Mouse (Mus musculus): Measurements from ENCODE around the gene Arhgef11. TPM values are rescaled to one million over a fixed set of nuclear protein-coding genes. Genes with fewer than 3 reads are reported as not detected.

Arhgef11 gene
- 39.5 and 42.8 TPM in 2 replicates for polyA plus RNA-seq (2012; rRNA removed)

DNA sequence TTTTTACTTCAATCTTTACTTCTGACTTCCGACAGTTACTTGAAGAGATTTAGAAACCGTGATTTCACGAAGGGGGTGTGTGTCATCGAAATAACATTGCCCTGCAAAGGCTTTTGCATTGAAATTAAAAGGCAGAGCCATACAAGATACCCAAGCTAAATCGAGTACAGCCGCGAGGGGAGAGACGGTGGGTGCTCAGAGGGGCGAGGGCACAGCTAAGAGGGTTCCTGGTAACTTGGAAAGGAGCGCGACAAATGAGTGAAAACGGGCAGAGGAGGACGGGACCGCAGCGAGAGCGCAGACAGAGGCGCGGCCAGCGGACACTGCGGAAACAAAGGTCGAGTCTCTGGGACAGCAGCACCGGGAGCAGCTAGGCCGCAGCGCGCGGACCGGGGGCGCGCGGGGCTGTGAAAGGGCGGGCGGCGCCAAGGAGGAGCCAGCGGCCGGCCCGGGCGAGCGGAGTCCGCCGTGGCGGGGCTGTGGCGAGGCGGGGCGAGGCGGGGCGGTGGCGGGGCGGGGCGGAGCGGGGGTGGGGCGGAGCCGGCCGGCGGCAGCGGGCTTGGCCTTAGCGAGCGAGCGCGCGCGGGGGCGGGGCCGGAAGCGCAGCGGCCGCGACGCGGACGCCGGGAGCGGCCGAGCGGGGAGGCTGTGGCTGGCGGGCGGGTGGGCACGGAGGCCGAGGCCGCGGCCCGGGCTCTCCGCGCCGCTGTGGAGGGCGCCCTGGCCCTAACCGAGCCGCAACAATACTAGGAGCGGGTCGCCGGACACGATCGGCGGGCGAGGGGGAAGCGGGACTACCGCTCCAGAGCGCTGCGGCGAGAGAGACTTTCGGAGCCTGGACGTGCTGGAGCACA is at the start of gene Arhgef11:
Gene Arhgef11 (plus strand): TSS at position 603 of the 854 bp plus-strand sequence.

DNA sequence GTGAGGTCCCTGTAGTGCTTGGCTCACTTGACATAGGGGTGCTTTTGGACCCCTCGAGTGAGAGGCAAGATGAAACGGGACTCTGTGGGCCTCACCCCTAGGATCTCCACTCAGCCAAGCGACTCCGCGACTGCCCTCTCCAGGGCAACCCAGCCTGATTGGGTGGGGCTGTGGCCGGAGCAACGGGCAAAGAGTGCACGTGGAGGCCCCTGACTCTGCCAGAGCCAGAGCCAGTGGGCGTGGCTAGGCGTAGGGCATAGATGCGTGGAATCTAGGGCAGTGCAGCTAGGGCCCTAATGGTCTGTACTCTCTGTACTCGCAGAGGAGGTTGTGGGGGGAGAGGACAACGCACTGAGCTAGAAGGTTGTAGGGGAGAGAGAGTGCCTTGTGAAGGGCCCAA is 131.1 kb downstream of the Arhgef11 start, which contains the start of gene Lrrc71:
Gene Lrrc71 (minus strand): TSS at position 195 of the 400 bp plus-strand sequence.

Other genes with a start within 250 kb of the Arhgef11 start
- 0.28 and 0.31 TPM in 2 replicates for gene Fcrl1, start 241.2 kb upstream of the Arhgef11 start, polyA plus RNA-seq (2012; rRNA removed)
- gene Fcrl5, start 181.8 kb upstream of the Arhgef11 start, polyA plus RNA-seq (2012; rRNA removed) = 0.07 TPM in 1 of 2 replicates, not detected in the other
- gene Etv3, start 92.2 kb upstream of the Arhgef11 start, polyA plus RNA-seq (2012; rRNA removed) = 9.6 and 11.5 TPM in 2 replicates
- 9.1 and 10.7 TPM in 2 replicates for gene Lrrc71, start 131.1 kb downstream of the Arhgef11 start, polyA plus RNA-seq (2012; rRNA removed)
- 4.4 and 5.1 TPM in 2 replicates for gene Ntrk1, start 177.6 kb downstream of the Arhgef11 start, polyA plus RNA-seq (2012; rRNA removed)
- 0.51 and 0.78 TPM in 2 replicates for gene Insrr, start 179.4 kb downstream of the Arhgef11 start, polyA plus RNA-seq (2012; rRNA removed)
- gene Pear1, start 206.7 kb downstream of the Arhgef11 start, polyA plus RNA-seq (2012; rRNA removed) = 123 and 134 TPM in 2 replicates
- gene Sh2d2a, start 229.2 kb downstream of the Arhgef11 start, polyA plus RNA-seq (2012; rRNA removed) = 0.92 and 1.1 TPM in 2 replicates

All from ovary, adult 2 months (tissue).